Comparison of ENCODE assay signal across 1 mouse cellular context in genomic region chr9:78430486-78430885, GRCm38 (mm10).
TF ChIP-seq lines count a peak whose summit lies in the region.

No protein-coding gene starts in this region.

TF ChIP-seq in MEL, 35 proteins besides CTCF, POLR2A, EP300 and RAD21 (continued from another document):
- TF ChIP-seq SMC3 (IDR thresholded peaks at IDR 0.05; ENCODE audit: low read depth, low read length) = no peak
- TF ChIP-seq GATA1 (IDR thresholded peaks at IDR 0.05; ENCODE audit: low read depth, low read length) = no peak
- TF ChIP-seq TAL1 (IDR thresholded peaks at IDR 0.05; ENCODE audit: low read length) = no peak
- no peak for TF ChIP-seq ZNF384 (IDR thresholded peaks at IDR 0.05; ENCODE audit: low read depth, low read length)
- TF ChIP-seq MXI1 (IDR thresholded peaks at IDR 0.05; ENCODE audit: low read depth, low read length) = no peak
- no peak for TF ChIP-seq NRF1 (IDR thresholded peaks at IDR 0.05; ENCODE audit: insufficient read depth, low read depth, low read length, poor library complexity, severe bottlenecking)
- TF ChIP-seq UBTF (IDR thresholded peaks at IDR 0.05; ENCODE audit: borderline replicate concordance, insufficient read depth, low read depth, low read length) = no peak
- no peak for TF ChIP-seq ETS1 (IDR thresholded peaks at IDR 0.05; ENCODE audit: low read depth, low read length)
- no peak for TF ChIP-seq MEF2A (IDR thresholded peaks at IDR 0.05; ENCODE audit: extremely low read depth, insufficient replicate concordance, low read depth, low read length, poor library complexity, severe bottlenecking)
- TF ChIP-seq MYC (IDR thresholded peaks at IDR 0.05; ENCODE audit: low read depth, low read length) = no peak
